Mouse (Mus musculus): ENCODE data around the gene Gnpat. TPM values are rescaled to one million over a fixed set of nuclear protein-coding genes. Genes with fewer than 3 reads are reported as not detected.
"Not testable (repeated sequence)": the region's sequence is repeated elsewhere in the genome, so short reads cannot be mapped to it uniquely, and the experiment has no call there.

Gene Gnpat
- total RNA-seq, 2 experiments from 2014 or later: 146 to 148 TPM

GRCm38 (mm10) chr8:124840900-124841299, 21.9 kb upstream of the Gnpat start:
- no peak for DNase-seq
- intact Hi-C loops (cut with DNase I): no loop called here

- DNase-seq: no peak
- intact Hi-C loops (cut with DNase I): no loop called here
Observed at GRCm38 (mm10) chr8:124841775-124842174, 21.1 kb upstream of the Gnpat start.

- DNase-seq; intact Hi-C loops (cut with DNase I): not testable (repeated sequence)
Observed at GRCm38 (mm10) chr8:124842929-124843328, 19.9 kb upstream of the Gnpat start.

- intact Hi-C loops (cut with DNase I): no loop called here
- DNase-seq: no peak
Observed at GRCm38 (mm10) chr8:124845131-124845530, 17.7 kb upstream of the Gnpat start.

GRCm38 (mm10) chr8:124845573-124845972, 17.3 kb upstream of the Gnpat start:
- intact Hi-C loops (cut with DNase I): no loop called here
- no peak for DNase-seq

- no peak for DNase-seq
- intact Hi-C loops (cut with DNase I): no loop called here
Observed at GRCm38 (mm10) chr8:124853511-124853910, 9.3 kb upstream of the Gnpat start.

- intact Hi-C loops (cut with DNase I): no loop called here
- no peak for DNase-seq
Observed at GRCm38 (mm10) chr8:124859466-124859865, 3.4 kb upstream of the Gnpat start.

- intact Hi-C loops (cut with DNase I): no loop called here
- DNase-seq: no peak
Observed at GRCm38 (mm10) chr8:124860188-124860587, 2.6 kb upstream of the Gnpat start.

GRCm38 (mm10) chr8:124863163-124863677, 387 bp downstream of the Gnpat start:
- no peak for DNase-seq
- intact Hi-C loops (cut with DNase I): no loop called here

- DNase-seq: no peak
- intact Hi-C loops (cut with DNase I): no loop called here
Observed at GRCm38 (mm10) chr8:124863729-124864128, 896 bp downstream of the Gnpat start.

- intact Hi-C loops (cut with DNase I): loop anchor here (2.0 kb wide), 1 partner anchor 30 kb away; the partner anchor contains the start of genes Exoc8 and Sprtn
Observed at GRCm38 (mm10) chr8:124866669-124867068, 3.8 kb downstream of the Gnpat start.

GRCm38 (mm10) chr8:124867126-124867525, 4.3 kb downstream of the Gnpat start:
- intact Hi-C loops (cut with DNase I): loop anchor here (2.0 kb wide), 1 partner anchor 30 kb away; the partner anchor contains the start of genes Exoc8 and Sprtn
- no peak for DNase-seq

More at GRCm38 (mm10) chr8:124866669-124867068, 3.8 kb downstream of the Gnpat start:
- no peak for DNase-seq

GRCm38 (mm10) chr8:124869708-124870107, 6.9 kb downstream of the Gnpat start:
- intact Hi-C loops (cut with DNase I): no loop called here

GRCm38 (mm10) chr8:124871474-124871873, 8.6 kb downstream of the Gnpat start:
- intact Hi-C loops (cut with DNase I): no loop called here
- DNase-seq: no peak

More at GRCm38 (mm10) chr8:124869708-124870107, 6.9 kb downstream of the Gnpat start:
- no peak for DNase-seq

GRCm38 (mm10) chr8:124872081-124872480, 9.2 kb downstream of the Gnpat start:
- no peak for DNase-seq

GRCm38 (mm10) chr8:124872690-124873089, 9.9 kb downstream of the Gnpat start:
- intact Hi-C loops (cut with DNase I): no loop called here
- no peak for DNase-seq

More at GRCm38 (mm10) chr8:124872081-124872480, 9.2 kb downstream of the Gnpat start:
- intact Hi-C loops (cut with DNase I): no loop called here

GRCm38 (mm10) chr8:124878141-124878540, 15.3 kb downstream of the Gnpat start:
- no peak for DNase-seq
- intact Hi-C loops (cut with DNase I): loop anchor here (5.0 kb wide), 1 partner anchor 149 kb away; no protein-coding TSS in a partner anchor

GRCm38 (mm10) chr8:124878946-124879526, 16.2 kb downstream of the Gnpat start:
- DNase-seq: no peak
- intact Hi-C loops (cut with DNase I): loop anchor here (5.0 kb wide), 1 partner anchor 148 kb away; no protein-coding TSS in a partner anchor

GRCm38 (mm10) chr8:124888385-124888784, 25.6 kb downstream of the Gnpat start:
- intact Hi-C loops (cut with DNase I): no loop called here
- no peak for DNase-seq

GRCm38 (mm10) chr8:124892596-124892995, 29.8 kb downstream of the Gnpat start:
- no peak for DNase-seq
- intact Hi-C loops (cut with DNase I): no loop called here

GRCm38 (mm10) chr8:124896010-124896631, 33.3 kb downstream of the Gnpat start:
- intact Hi-C loops (cut with DNase I): loop anchor here (2.0 to 5.0 kb wide), 4 partner anchors 29 to 141 kb away; partner anchors contain the start of genes Egln1 and Tsnax
- no peak for DNase-seq

All from gastrocnemius, postnatal 36 days (tissue).